Mouse (Mus musculus) G1E (cell line): ENCODE results near the gene Zfp598. TPM values are rescaled to one million over a fixed set of nuclear protein-coding genes. Genes with fewer than 3 reads are reported as not detected.
A peak's percentile ranks its signal among the peaks of the same experiment; 100 is the strongest.

ENCODE experiments used
- ATAC-seq: 2 replicates; pipeline ENCODE4 v1.8.0; 2016; ENCODE audit warnings: mild to moderate bottlenecking; ENCODE audit not compliant: insufficient number of reproducible peaks, poor library complexity, low FRiP score, severe bottlenecking; ENCODE audit errors: extremely low read depth
- DNase-seq: peaks from one replicate; pipeline ENCODE4 v3.0.0; 2012; ENCODE audit warnings: low spot score
- H3K27me3 ChIP-seq: 2 replicates; pipeline ENCODE4 v1.6.1; 2012; ENCODE audit warnings: mild to moderate bottlenecking, low read length, inconsistent platforms; ENCODE audit not compliant: insufficient read depth
- H3K36me3 ChIP-seq: replicated peaks from 2 replicates; pipeline ENCODE3; 2012; ENCODE audit warnings: mild to moderate bottlenecking, inconsistent platforms
- H3K4me1 ChIP-seq: 2 replicates; pipeline ENCODE4 v1.6.1; 2012; ENCODE audit warnings: low read depth, low read length, inconsistent platforms, mixed read lengths; ENCODE audit not compliant: insufficient read depth
- H3K4me3 ChIP-seq: 2 replicates; pipeline ENCODE4 v1.5.1; 2012; ENCODE audit warnings: low read depth, mild to moderate bottlenecking, inconsistent platforms, low read length, moderate library complexity, mixed read lengths
- H3K9me3 ChIP-seq: replicated peaks from 2 replicates; pipeline ENCODE4 v1.6.1; 2012; ENCODE audit warnings: inconsistent platforms
- CTCF ChIP-seq: IDR thresholded peaks from 2 replicates; pipeline ENCODE4 v1.5.1; 2012; ENCODE audit warnings: low read depth, low read length, inconsistent platforms, mixed read lengths
- GATA1 ChIP-seq: IDR thresholded peaks from 2 replicates; pipeline ENCODE4 v1.6.1; 2012; ENCODE audit warnings: borderline replicate concordance, low read length, inconsistent platforms, mixed read lengths
- GATA2 ChIP-seq: IDR thresholded peaks from 2 replicates; pipeline ENCODE4 v1.6.1; 2012; ENCODE audit warnings: low read depth, low read length, inconsistent platforms, borderline replicate concordance
- POLR2AphosphoS5 ChIP-seq: IDR thresholded peaks from 2 replicates; pipeline ENCODE4 v1.6.1; 2012; ENCODE audit warnings: low read depth, low read length, inconsistent platforms; ENCODE audit not compliant: insufficient replicate concordance
- TAL1 ChIP-seq: conservative IDR thresholded peaks from 2 replicates; pipeline ENCODE4 v1.6.1; 2012; ENCODE audit warnings: low read depth, low read length, inconsistent platforms, mixed read lengths
- polyA plus RNA-seq: library from polyadenylated mRNA; stranded (reverse); fragments of >175 nt; gene quantifications from 2 replicates; pipeline ENCODE4 v1.2.3, GENCODE M21; 2012
- total RNA-seq, 2 experiments: library from RNA; stranded (forward) in 1 of 2; stranded (reverse) in 1 of 2; fragments of 200-1000 nt in 1 of 2; fragments of >200 nt in 1 of 2; fragmentation: Nextera tagmentation in 1 of 2; gene quantifications; 2 replicates each; pipeline ENCODE4 v1.2.3; 2014 to 2017

Gene Zfp598
- total and polyA plus RNA-seq, 3 experiments = 11.2 to 86.4 (median 59.1) TPM

DNA sequence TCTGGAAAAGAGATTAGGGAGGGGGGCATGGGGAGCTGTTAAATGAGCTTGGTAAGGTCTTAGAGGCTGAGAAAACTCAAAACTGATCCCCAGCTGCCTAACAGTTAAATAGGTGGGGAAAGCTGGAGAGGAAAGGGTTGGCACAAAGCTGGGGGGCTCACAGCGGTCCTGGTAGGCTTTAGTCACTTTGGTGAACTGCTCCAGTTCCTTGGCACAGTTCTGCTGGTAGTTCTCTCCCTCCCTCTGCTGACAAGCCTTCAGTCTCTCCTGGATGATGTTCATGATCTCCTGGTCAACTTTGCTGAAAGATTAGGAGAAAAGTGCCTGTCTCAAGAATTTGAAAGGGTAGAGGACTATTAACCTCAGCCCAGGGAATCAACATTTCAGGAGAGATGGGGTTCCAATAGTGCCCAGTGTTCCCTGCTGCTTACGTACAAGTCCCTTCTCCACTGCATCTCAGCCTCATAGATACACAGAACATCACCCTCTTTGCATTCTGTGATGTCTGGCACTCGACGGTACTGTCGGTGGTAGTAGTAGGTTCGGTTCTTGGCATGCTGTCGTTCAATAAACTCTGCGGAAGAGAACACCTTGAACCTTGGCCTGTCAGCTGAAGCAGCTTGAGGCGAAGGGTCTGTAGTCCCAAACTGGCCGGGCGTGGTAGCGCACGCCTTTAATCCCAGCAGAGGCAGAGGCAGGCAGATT, 52.9 kb downstream of the Zfp598 start:
- Histone ChIP-seq H3K9me3 (no peaks in the 10 kb centered on the region), H3K27me3 (peaks cover 3% of the 10 kb centered on the region; the same call in 1 of the 2 replicates), H3K4me1 (peaks cover 41% of the 10 kb centered on the region), H3K4me3 (peak overlapping the region; percentile 74), H3K36me3 (peaks cover 35% of the 10 kb centered on the region)
- ATAC-seq (no peak), DNase-seq (no peak)
- peak; percentile 95 for TF ChIP-seq POLR2AphosphoS5
- no peak for TF ChIP-seq GATA2
- no peak for TF ChIP-seq GATA1
- no peak for TF ChIP-seq CTCF

DNA sequence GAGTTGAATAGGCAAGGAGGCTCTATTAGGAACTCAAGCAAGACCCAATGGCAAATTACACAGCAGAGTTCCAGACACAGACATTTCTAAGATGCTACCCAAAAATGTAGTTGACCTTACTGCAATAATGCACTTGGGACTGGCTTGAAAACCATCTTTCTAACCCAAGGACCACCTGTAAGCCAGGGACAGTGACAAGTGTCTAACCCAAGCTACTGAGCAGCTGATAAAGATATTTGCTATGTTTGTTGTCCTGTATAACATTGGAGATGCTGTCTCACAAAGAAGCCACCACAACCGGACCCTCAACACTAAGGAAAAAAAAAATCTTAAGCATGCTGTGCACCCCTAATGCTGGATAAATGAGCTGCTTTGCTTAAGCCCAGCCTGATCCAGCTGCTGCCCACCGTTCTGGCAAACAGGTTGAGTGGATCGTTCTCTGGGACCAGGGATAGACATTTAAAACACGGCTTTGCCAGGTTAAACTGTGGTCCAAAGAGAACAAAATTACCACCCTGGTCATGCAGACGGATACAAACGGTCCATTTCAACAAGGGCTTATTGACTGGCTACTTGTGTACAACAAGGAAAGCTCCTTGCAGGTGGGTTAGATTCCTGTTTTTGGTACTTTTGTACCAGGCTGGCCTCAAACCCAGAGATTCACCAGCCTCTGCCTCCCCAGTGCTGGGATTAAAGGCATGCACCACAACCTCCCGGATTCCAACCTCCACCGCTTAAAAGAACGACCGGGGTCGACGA, 53.8 kb downstream of the Zfp598 start:
- H3K4me3 ChIP-seq = peak overlapping the region; percentile 77
- peaks cover 26% of the 10 kb centered on the region for H3K36me3 ChIP-seq
- no peaks in the 10 kb centered on the region for H3K9me3 ChIP-seq
- H3K4me1 ChIP-seq = peaks cover 36% of the 10 kb centered on the region
- ATAC-seq = no peak
- no peak for DNase-seq
- TF ChIP-seq GATA2 (no peak), POLR2AphosphoS5 (peak; percentile 88; the same call in 1 of the 2 replicates)
- peaks cover 12% of the 10 kb centered on the region for H3K27me3 ChIP-seq

DNA sequence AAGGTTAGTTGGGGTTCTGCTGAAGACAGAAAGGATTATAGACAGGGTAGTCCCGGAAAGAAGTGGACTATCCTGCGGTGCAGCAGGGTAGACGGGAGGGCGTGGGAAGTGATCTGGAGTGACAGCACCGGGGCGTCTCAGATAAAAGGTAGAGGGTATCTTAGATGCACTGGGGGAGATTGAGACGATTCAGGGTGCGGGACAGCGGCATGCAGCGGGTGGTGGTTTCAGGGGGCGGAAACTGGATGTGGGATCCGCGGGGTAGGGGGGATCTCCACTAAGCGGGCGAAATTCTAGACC, 54.3 kb downstream of the Zfp598 start:
- TF ChIP-seq CTCF (no peak), POLR2AphosphoS5 (no peak; the same call in 1 of the 2 replicates)
- H3K9me3 ChIP-seq = no peaks in the 10 kb centered on the region
- ATAC-seq (no peak), DNase-seq (peak; percentile 52)
- H3K4me1 ChIP-seq = peaks cover 31% of the 10 kb centered on the region
- peak overlapping the region; percentile 77 for H3K4me3 ChIP-seq
- H3K36me3 ChIP-seq = peaks cover 21% of the 10 kb centered on the region
- H3K27me3 ChIP-seq = peaks cover 15% of the 10 kb centered on the region

DNA sequence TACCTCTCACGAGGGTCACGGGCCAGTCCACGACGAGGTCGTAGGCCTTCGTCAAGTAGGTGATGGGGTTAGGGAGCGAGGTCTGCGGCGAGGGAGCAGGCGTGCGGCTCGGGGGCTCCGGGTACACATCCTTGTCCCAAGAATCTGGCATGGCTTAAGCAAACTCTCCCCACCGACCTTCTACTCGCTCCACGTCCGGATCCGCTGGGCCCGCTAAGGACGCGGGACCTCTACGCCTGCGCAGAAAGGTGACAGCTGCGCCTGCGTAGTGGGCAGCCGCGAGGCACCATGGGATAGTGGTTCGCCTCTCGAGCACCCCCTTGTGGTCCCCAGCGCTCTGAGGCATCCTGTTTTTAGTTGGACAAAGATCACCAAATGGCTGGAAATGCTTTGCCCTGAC, 54.7 kb downstream of the Zfp598 start, which contains the start of gene Ndufb10:
TSS of gene Ndufb10 (minus strand) at position 295 of the 400 bp plus-strand sequence.
- peaks cover 15% of the 10 kb centered on the region for H3K27me3 ChIP-seq
- H3K4me3 ChIP-seq = peak within 1 kb of the TSS; percentile 77
- no peaks in the 10 kb centered on the region for H3K9me3 ChIP-seq
- peak; percentile 48 for ATAC-seq
- peak; percentile 97 for TF ChIP-seq CTCF
- no peak; the same call in 1 of the 2 replicates for TF ChIP-seq POLR2AphosphoS5
- H3K36me3 ChIP-seq = peaks cover 21% of the 10 kb centered on the region
- peaks cover 30% of the 10 kb centered on the region for H3K4me1 ChIP-seq
- peak; percentile 69 for DNase-seq

DNA sequence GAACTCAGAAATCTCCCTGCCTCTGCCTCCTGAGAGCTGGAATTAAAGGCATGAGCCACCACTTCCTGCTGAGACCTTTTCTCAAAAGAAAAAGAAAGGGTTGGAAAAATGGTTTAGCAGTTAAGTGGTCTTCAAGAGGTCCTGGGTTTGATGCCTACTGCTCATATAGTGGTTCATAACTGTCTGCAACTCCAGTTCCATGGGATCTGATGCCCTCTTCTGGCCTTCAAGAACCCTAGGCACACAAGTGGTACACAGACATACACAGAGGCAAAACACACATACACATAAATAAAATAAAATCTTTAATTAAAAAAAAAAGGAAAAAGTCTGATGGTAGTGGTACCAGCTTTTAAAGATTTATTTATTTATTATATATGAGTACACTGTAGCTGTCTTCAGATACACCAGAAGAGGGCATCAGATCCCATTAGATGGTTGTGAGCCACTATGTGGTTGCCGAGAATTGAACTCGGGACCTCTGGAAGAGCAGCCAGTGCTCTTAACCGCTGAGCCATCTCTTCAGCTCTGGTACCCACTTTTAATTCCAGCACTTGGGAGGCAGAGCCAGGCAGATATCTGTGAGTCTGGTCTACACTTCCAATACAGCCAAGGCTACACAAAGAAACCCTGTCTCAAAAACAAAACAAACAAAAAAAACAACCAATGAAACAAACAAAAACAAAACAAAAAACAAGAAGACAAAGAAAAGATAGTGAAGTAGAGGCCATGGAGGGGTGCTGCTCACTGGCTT, 56.3 kb downstream of the Zfp598 start:
- Histone ChIP-seq H3K4me1 (peaks cover 33% of the 10 kb centered on the region), H3K9me3 (no peaks in the 10 kb centered on the region), H3K4me3 (no peak overlapping the region), H3K36me3 (peaks cover 17% of the 10 kb centered on the region), H3K27me3 (peaks cover 17% of the 10 kb centered on the region)
- ATAC-seq (no peak), DNase-seq (no peak)
- TF ChIP-seq GATA2 (no peak), GATA1 (no peak), TAL1 (no peak)

DNA sequence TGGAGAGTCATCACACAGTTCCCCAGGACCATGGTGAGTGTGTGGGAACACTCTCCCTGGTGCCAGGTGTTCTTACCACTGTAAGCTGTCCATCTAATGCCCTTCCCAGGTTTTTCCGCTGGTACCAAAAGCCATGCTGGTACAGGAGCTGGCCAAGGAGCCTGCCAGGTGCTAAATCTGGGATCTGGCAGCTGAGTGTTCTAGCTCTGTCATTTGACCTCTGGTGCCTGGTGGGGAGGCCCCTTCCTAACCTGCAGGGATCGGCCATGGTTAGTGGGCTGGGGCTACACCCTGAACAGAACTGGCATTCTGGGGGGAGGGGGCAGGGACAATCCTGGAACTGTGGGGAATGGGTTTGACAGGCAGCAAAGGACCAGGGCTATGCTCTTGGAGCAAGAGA, 58.1 kb downstream of the Zfp598 start, which contains the start of gene Rpl3l:
TSS of gene Rpl3l (plus strand) at position 203 of the 400 bp plus-strand sequence.
- H3K36me3 ChIP-seq = peaks cover 1% of the 10 kb centered on the region
- no peak for TF ChIP-seq GATA2
- no peak for DNase-seq
- no peak for ATAC-seq
- peaks cover 21% of the 10 kb centered on the region for H3K4me1 ChIP-seq
- H3K9me3 ChIP-seq = no peaks in the 10 kb centered on the region
- no peak within 1 kb of the TSS for H3K4me3 ChIP-seq
- peaks cover 23% of the 10 kb centered on the region for H3K27me3 ChIP-seq

DNA sequence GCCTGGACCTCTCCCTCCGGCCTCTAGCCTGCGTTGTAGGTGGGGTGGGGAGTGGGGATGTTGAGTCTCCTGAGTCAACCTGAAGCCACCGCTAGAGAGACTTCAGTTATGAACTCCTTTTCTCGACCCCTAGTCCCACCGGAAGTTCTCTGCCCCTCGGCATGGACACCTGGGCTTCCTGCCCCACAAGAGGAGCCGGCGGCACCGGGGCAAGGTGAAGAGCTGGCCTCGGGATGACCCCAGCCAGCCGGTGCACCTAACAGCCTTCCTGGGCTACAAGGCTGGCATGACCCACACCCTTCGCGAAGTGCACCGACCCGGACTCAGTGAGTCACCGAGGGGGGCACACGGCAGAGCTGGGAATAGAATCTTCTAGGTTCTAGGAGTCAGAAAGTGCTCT, 58.7 kb downstream of the Zfp598 start:
- H3K27me3 ChIP-seq = peaks cover 24% of the 10 kb centered on the region
- no peak for ATAC-seq
- DNase-seq = no peak
- peaks cover 17% of the 10 kb centered on the region for H3K4me1 ChIP-seq
- TF ChIP-seq POLR2AphosphoS5 (no peak), CTCF (no peak), GATA1 (no peak), GATA2 (no peak), TAL1 (no peak)
- peaks cover under 1% of the 10 kb centered on the region for H3K36me3 ChIP-seq
- no peaks in the 10 kb centered on the region for H3K9me3 ChIP-seq
- H3K4me3 ChIP-seq = no peak overlapping the region
